ENCODE assay signal across 21 mouse cellular contexts in the genomic region with DNA sequence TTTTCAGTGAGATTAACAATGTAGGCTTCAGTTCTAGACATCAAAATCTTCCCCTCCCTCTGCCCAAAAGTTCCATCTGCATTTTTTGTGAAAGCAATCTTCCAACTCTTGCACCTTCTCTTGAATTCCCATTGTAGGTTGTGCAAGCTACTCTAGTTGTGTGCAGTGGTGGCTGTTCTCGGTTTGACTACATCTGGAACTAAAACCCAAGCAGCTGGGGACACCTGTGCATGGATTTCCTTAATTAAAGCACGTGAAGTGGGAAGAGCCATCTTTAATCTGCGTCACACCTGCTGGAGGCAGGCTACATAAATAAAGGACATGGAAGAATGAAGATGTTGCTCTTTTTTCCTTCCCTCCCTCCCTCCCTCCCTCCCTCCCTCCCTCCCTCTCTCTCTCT. TPM values are rescaled to one million over a fixed set of nuclear protein-coding genes. Genes with fewer than 3 reads are reported as not detected.
"Had no signal": no experiment of that assay in that cellular context is flagged by ENCODE, and none has a peak within 500 bp of the region (broad histone marks: within the 10 kb centered on the region; RNA-seq: fewer than 3 reads in every experiment).

No protein-coding gene starts in this region.

- H3K36me3 ChIP-seq: embryonic facial prominence, embryonic 10.5 days; embryonic facial prominence, embryonic 12.5 days; embryonic facial prominence, embryonic 13.5 days; embryonic facial prominence, embryonic 15.5 days; forebrain, embryonic 10.5 days; forebrain, embryonic 12.5 days; forebrain, embryonic 15.5 days; heart, embryonic 10.5 days had no signal

- H3K4me2 ChIP-seq: embryonic facial prominence, embryonic 12.5 days; embryonic facial prominence, embryonic 13.5 days; embryonic facial prominence, embryonic 15.5 days; forebrain, embryonic 12.5 days; forebrain, embryonic 13.5 days; forebrain, embryonic 15.5 days had no signal

- DNase-seq: cerebellum, adult 8-10 months; cerebellum, adult 9-10 months; cerebellum, adult 9-11 months; cerebellum, postnatal 10 days; cerebellum, postnatal 14 days; cerebellum, postnatal 25 days; cerebellum, postnatal 36 days; embryo, embryonic 11 days; forebrain, postnatal 0 days; heart, adult 18-20 months; heart, adult 2 months had no signal

- H3K9ac ChIP-seq: embryonic facial prominence, embryonic 12.5 days; embryonic facial prominence, embryonic 13.5 days; embryonic facial prominence, embryonic 15.5 days; forebrain, embryonic 12.5 days; forebrain, embryonic 13.5 days; forebrain, embryonic 15.5 days; forebrain, postnatal 0 days had no signal

- H3K27me3 ChIP-seq: embryonic facial prominence, embryonic 12.5 days; embryonic facial prominence, embryonic 13.5 days; embryonic facial prominence, embryonic 15.5 days; forebrain, embryonic 12.5 days; forebrain, embryonic 13.5 days; forebrain, embryonic 15.5 days had no signal

- H3K9me3 ChIP-seq: embryonic facial prominence, embryonic 10.5 days; embryonic facial prominence, embryonic 12.5 days; embryonic facial prominence, embryonic 13.5 days; embryonic facial prominence, embryonic 15.5 days; forebrain, embryonic 10.5 days; forebrain, embryonic 12.5 days; forebrain, embryonic 13.5 days; forebrain, embryonic 15.5 days; heart, embryonic 10.5 days had no signal

- H3K4me1 ChIP-seq: embryonic facial prominence, embryonic 12.5 days; embryonic facial prominence, embryonic 15.5 days; forebrain, embryonic 10.5 days; forebrain, embryonic 12.5 days; forebrain, embryonic 13.5 days; forebrain, embryonic 15.5 days had no signal

- H3K4me3 ChIP-seq: embryonic facial prominence, embryonic 10.5 days; embryonic facial prominence, embryonic 12.5 days; embryonic facial prominence, embryonic 13.5 days; embryonic facial prominence, embryonic 15.5 days; erythroblast, embryonic 14.5 days; forebrain, embryonic 10.5 days; forebrain, embryonic 12.5 days; forebrain, embryonic 13.5 days; forebrain, embryonic 15.5 days; heart, adult 2 months; heart, embryonic 10.5 days had no signal

- H3K27ac ChIP-seq: embryonic facial prominence, embryonic 10.5 days; embryonic facial prominence, embryonic 12.5 days; embryonic facial prominence, embryonic 13.5 days; embryonic facial prominence, embryonic 15.5 days; forebrain, embryonic 10.5 days; forebrain, embryonic 12.5 days; forebrain, embryonic 13.5 days; forebrain, embryonic 15.5 days; heart, adult 2 months; heart, embryonic 10.5 days had no signal

RNA-seq across cellular contexts. Expression of a gene that starts 11.7 kb away (rescaled TPM):
- polyA plus RNA-seq: erythroblast, embryonic 14.5 days had no signal
